Mouse (Mus musculus) MEL (cell line): ENCODE measurements at regions not wholly inside any gene's neighbourhood (a gene's known extent, or its start where the extent isn't known, plus 50 kb on each side); places are given as distances from the start of the nearest gene placed in this dataset.

ENCODE experiments used
- DNase-seq: peaks from one replicate; pipeline ENCODE4 v3.0.0; 2011; ENCODE audit warnings: low read depth, low spot score
- H3K27ac ChIP-seq: 2 replicates; pipeline ENCODE4 v1.5.1; 2012; ENCODE audit warnings: low read depth, mild to moderate bottlenecking, control low read depth, low read length, moderate library complexity; ENCODE audit not compliant: control insufficient read depth
- H3K27me3 ChIP-seq, 2 experiments: fragments of 150-350 bp in 1 of 2; sonication (generic) in 1 of 2; 2 replicates each; pipeline ENCODE4 v1.6.1; 2012; ENCODE audit warnings: low read length in 2 of 2, mild to moderate bottlenecking in 2 of 2, improper control_type of control experiment in 1 of 2, moderate library complexity in 1 of 2; ENCODE audit not compliant: insufficient read depth in 2 of 2, control insufficient read depth in 1 of 2
- H3K36me3 ChIP-seq, 2 experiments: 2 replicates each; pipeline ENCODE4 v1.6.1; 2012 to 2014; ENCODE audit warnings: low read length in 2 of 2, improper control_type of control experiment in 1 of 2, inconsistent platforms in 1 of 2, mild to moderate bottlenecking in 1 of 2; ENCODE audit not compliant: insufficient read depth in 2 of 2, control insufficient read depth in 1 of 2
- H3K4me1 ChIP-seq, 2 experiments: fragments of 150-350 bp in 1 of 2; sonication (generic) in 1 of 2; 2 replicates each; pipeline ENCODE4 v1.6.1; 2012; ENCODE audit warnings: low read length in 2 of 2, improper control_type of control experiment in 1 of 2, mild to moderate bottlenecking in 1 of 2; ENCODE audit not compliant: insufficient read depth in 2 of 2, control insufficient read depth in 1 of 2
- H3K4me3 ChIP-seq, 2 experiments: fragments of 150-350 bp in 1 of 2; sonication (generic) in 1 of 2; 2 replicates each; pipeline ENCODE4 v1.5.1; 2012; ENCODE audit warnings: low read depth in 2 of 2, low read length in 2 of 2, mild to moderate bottlenecking in 2 of 2, moderate library complexity in 2 of 2, control low read depth in 1 of 2, improper control_type of control experiment in 1 of 2; ENCODE audit not compliant: control insufficient read depth in 1 of 2, insufficient read depth in 1 of 2
- H3K79me2 ChIP-seq: 2 replicates; pipeline ENCODE4 v1.6.1; 2012; ENCODE audit warnings: mild to moderate bottlenecking, low read length, moderate library complexity; ENCODE audit not compliant: control insufficient read depth, poor library complexity, insufficient read depth
- H3K9ac ChIP-seq: 2 replicates; pipeline ENCODE4 v1.6.1; 2012; ENCODE audit warnings: low read depth, mild to moderate bottlenecking, control low read depth, low read length, moderate library complexity; ENCODE audit not compliant: control insufficient read depth, poor library complexity, severe bottlenecking
- H3K9me3 ChIP-seq: fragments of 150-350 bp; sonication (generic); replicated peaks from 2 replicates; pipeline ENCODE4 v1.6.1; 2012; ENCODE audit warnings: mild to moderate bottlenecking, low read length, improper control_type of control experiment, moderate library complexity; ENCODE audit not compliant: insufficient read depth
- BHLHE40 ChIP-seq: IDR thresholded peaks from 2 replicates; pipeline ENCODE4 v1.6.1; 2012; ENCODE audit warnings: low read depth, mild to moderate bottlenecking, inconsistent platforms, low read length, improper control_type of control experiment, borderline replicate concordance
- CHD1 ChIP-seq: IDR thresholded peaks from 2 replicates; pipeline ENCODE4 v1.6.1; 2012; ENCODE audit warnings: low read depth, mild to moderate bottlenecking, inconsistent platforms, low read length, improper control_type of control experiment
- CHD2 ChIP-seq: IDR thresholded peaks from 2 replicates; pipeline ENCODE4 v1.6.1; 2011; ENCODE audit warnings: low read length, improper control_type of control experiment
- CTCF ChIP-seq, 3 experiments: IDR thresholded peaks in 2 of 3; conservative IDR thresholded peaks in 1 of 3; 2 replicates each; pipeline ENCODE4 v1.5.1; 2011 to 2012; ENCODE audit warnings: low read length in 3 of 3, low read depth in 2 of 3, mild to moderate bottlenecking in 2 of 3, improper control_type of control experiment in 1 of 3, inconsistent platforms in 1 of 3, mixed read lengths in 1 of 3, moderate library complexity in 1 of 3; ENCODE audit not compliant: control insufficient read depth in 1 of 3, insufficient read depth in 1 of 3, poor library complexity in 1 of 3, severe bottlenecking in 1 of 3
- ETS1 ChIP-seq: IDR thresholded peaks from 2 replicates; pipeline ENCODE4 v1.6.1; 2012; ENCODE audit warnings: low read depth, mild to moderate bottlenecking, inconsistent platforms, low read length, improper control_type of control experiment, moderate library complexity
- GABPA ChIP-seq: IDR thresholded peaks from 2 replicates; pipeline ENCODE4 v1.6.1; 2012; ENCODE audit warnings: low read depth, mild to moderate bottlenecking, inconsistent platforms, low read length, improper control_type of control experiment, moderate library complexity
- HCFC1 ChIP-seq: IDR thresholded peaks from 2 replicates; pipeline ENCODE4 v1.6.1; 2012; ENCODE audit warnings: low read depth, mild to moderate bottlenecking, inconsistent platforms, low read length, improper control_type of control experiment, moderate library complexity
- MAFK ChIP-seq: IDR thresholded peaks from 2 replicates; pipeline ENCODE4 v1.6.1; 2011; ENCODE audit warnings: low read depth, mild to moderate bottlenecking, low read length, improper control_type of control experiment, borderline replicate concordance
- MAX ChIP-seq: IDR thresholded peaks from 2 replicates; pipeline ENCODE4 v1.6.1; 2011; ENCODE audit warnings: low read length, improper control_type of control experiment
- MEF2A ChIP-seq: IDR thresholded peaks from 2 replicates; pipeline ENCODE4 v1.6.1; 2014; ENCODE audit warnings: low read depth, mild to moderate bottlenecking, inconsistent platforms, low read length, improper control_type of control experiment; ENCODE audit not compliant: poor library complexity, insufficient replicate concordance, severe bottlenecking; ENCODE audit errors: extremely low read depth
- MYB ChIP-seq: IDR thresholded peaks from 2 replicates; pipeline ENCODE4 v1.6.1; 2011; ENCODE audit warnings: mild to moderate bottlenecking, low read depth, low read length, improper control_type of control experiment
- NRF1 ChIP-seq: IDR thresholded peaks from 2 replicates; pipeline ENCODE4 v1.6.1; 2014; ENCODE audit warnings: low read depth, mild to moderate bottlenecking, inconsistent platforms, low read length, improper control_type of control experiment, moderate library complexity; ENCODE audit not compliant: poor library complexity, insufficient read depth, severe bottlenecking
- POLR2A ChIP-seq, 2 experiments: IDR thresholded peaks; 2 replicates each; pipeline ENCODE4 v1.6.1; 2011 to 2012; ENCODE audit warnings: low read length in 2 of 2, mild to moderate bottlenecking in 2 of 2, control low read depth in 1 of 2, improper control_type of control experiment in 1 of 2, low read depth in 1 of 2, moderate library complexity in 1 of 2; ENCODE audit not compliant: control insufficient read depth in 1 of 2, insufficient read depth in 1 of 2, poor library complexity in 1 of 2
- RAD21 ChIP-seq: IDR thresholded peaks from 2 replicates; pipeline ENCODE4 v1.6.1; 2011; ENCODE audit warnings: mild to moderate bottlenecking, low read depth, low read length, improper control_type of control experiment
- SIN3A ChIP-seq: IDR thresholded peaks from 2 replicates; pipeline ENCODE4 v1.6.1; 2012; ENCODE audit warnings: low read length, improper control_type of control experiment, inconsistent platforms
- SMC3 ChIP-seq: IDR thresholded peaks from 2 replicates; pipeline ENCODE4 v1.6.1; 2011; ENCODE audit warnings: low read depth, low read length, improper control_type of control experiment
- TAL1 ChIP-seq: IDR thresholded peaks from 2 replicates; pipeline ENCODE4 v1.6.1; 2012; ENCODE audit warnings: mild to moderate bottlenecking, inconsistent platforms, low read length, moderate library complexity, mixed read lengths
- TBP ChIP-seq: IDR thresholded peaks from 2 replicates; pipeline ENCODE4 v1.8.0; 2011; ENCODE audit warnings: low read depth, low read length, improper control_type of control experiment
- UBTF ChIP-seq: IDR thresholded peaks from 2 replicates; pipeline ENCODE4 v1.6.1; 2012; ENCODE audit warnings: low read depth, mild to moderate bottlenecking, inconsistent platforms, low read length, improper control_type of control experiment, moderate library complexity, borderline replicate concordance; ENCODE audit not compliant: insufficient read depth
- ZC3H11A ChIP-seq: IDR thresholded peaks from 2 replicates; pipeline ENCODE4 v1.6.1; 2012; ENCODE audit warnings: low read depth, mild to moderate bottlenecking, inconsistent platforms, low read length, improper control_type of control experiment
- ZKSCAN1 ChIP-seq: IDR thresholded peaks from 2 replicates; pipeline ENCODE4 v1.6.1; 2012; ENCODE audit warnings: low read depth, mild to moderate bottlenecking, inconsistent platforms, low read length, improper control_type of control experiment, moderate library complexity
- ZMIZ1 ChIP-seq: IDR thresholded peaks from 2 replicates; pipeline ENCODE4 v1.6.1; 2012; ENCODE audit warnings: low read depth, mild to moderate bottlenecking, inconsistent platforms, low read length, improper control_type of control experiment, moderate library complexity

DNA sequence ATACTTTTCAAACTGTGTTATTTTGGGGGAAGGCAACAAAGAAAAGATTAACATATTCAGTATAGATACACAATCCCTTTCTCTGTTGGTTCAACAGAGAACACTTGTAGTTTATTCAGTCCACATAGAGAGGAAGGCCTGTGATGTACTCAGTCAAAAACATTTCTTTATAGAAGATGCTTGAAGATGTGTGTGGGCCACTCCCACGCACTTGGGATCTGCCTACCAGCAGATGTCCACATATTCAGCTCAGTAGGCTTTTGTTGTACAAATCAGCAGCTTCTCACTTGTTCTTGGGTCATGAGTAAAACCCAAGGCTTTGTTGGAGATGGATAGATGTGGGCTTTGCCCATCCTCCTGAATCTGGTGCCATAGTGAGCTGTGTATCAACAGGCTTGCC lies 239.6 kb upstream of the Pdzrn3 start:
- Histone ChIP-seq H3K36me3 (no peaks in the 10 kb centered on the region), H3K9me3 (no peaks in the 10 kb centered on the region)
- no peak for TF ChIP-seq ZC3H11A
- no peak for TF ChIP-seq MYB
- TF ChIP-seq MAFK: no peak
- TF ChIP-seq POLR2A (IDR thresholded peaks at IDR 0.05; ENCODE audit: control insufficient read depth in 1 of 2, insufficient read depth in 1 of 2, low read depth in 1 of 2, low read length in 2 of 2, poor library complexity in 1 of 2): no peak
- TF ChIP-seq, all 39 proteins: peak for 0
- Histone ChIP-seq H3K27ac (no peak overlapping the region), H3K27me3 (no peaks in the 10 kb centered on the region), H3K79me2 (no peaks in the 10 kb centered on the region), H3K4me1 (no peaks in the 10 kb centered on the region), H3K4me3 (no peak overlapping the region), H3K9ac (no peak overlapping the region)
- DNase-seq: no peak

DNA sequence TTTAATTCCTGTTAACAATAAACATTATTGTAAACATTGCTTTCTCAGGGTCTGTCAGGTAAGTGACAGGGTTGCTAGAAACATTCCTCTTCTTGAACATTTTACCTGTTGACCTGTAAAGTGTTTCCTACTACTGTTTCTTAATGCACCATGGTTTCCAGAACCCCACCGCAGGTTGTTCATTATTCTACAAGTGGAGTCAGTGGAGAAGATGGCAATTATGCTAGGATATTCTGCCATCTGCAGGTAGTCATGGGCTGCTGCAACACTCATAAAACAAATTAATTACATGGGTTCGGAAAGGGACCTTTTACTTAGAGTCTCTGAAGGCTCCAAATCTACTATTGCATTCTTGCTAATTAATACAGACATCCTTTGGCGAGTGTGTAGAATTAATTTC lies 239.1 kb upstream of the Pdzrn3 start:
- H3K4me3 ChIP-seq: no peak overlapping the region
- H3K27me3 ChIP-seq: no peaks in the 10 kb centered on the region
- H3K79me2 ChIP-seq: no peaks in the 10 kb centered on the region
- no peaks in the 10 kb centered on the region for H3K4me1 ChIP-seq
- no peak overlapping the region for H3K27ac ChIP-seq
- peak; percentile 7 for DNase-seq
- H3K36me3 ChIP-seq: no peaks in the 10 kb centered on the region
- H3K9ac ChIP-seq: no peak overlapping the region
- TF ChIP-seq CTCF (IDR thresholded peaks at IDR 0.05 in 2 of 3, conservative IDR thresholded peaks at IDR 0.05 in 1 of 3; ENCODE audit: control insufficient read depth in 1 of 3, insufficient read depth in 1 of 3, low read depth in 2 of 3, low read length in 3 of 3, poor library complexity in 1 of 3, severe bottlenecking in 1 of 3): peak in 2 of 3 experiments; percentile 4 to 48; a peak in 2 of 6 replicates
- no peak for TF ChIP-seq GABPA
- TF ChIP-seq RAD21: peak; percentile 49
- peak; percentile 45 for TF ChIP-seq SMC3
- 0 out of 2 replicates have a peak, but pooled peaks have one; percentile 11 for TF ChIP-seq ZC3H11A
- TF ChIP-seq, all 39 proteins: peak for 4
- no peaks in the 10 kb centered on the region for H3K9me3 ChIP-seq

DNA sequence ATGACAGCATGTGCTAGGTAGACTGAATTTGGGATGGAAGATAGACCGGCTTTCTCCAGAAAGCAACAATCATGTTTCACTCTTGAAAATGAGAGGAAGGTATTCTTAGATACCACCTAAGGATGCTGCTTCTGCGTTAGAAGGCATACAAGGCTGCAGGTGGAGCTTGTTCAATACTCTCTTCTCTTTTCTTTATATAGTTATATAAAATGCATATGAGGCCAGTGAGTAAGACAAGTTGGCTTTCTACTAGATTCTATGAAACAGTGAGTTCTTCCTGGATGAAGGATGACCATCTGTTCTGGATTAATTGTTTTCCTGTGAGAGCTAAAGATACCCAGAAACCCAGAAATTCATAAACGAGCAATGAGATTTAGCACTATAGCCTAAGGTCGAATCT lies 231.3 kb upstream of the Pdzrn3 start:
- no peak overlapping the region for H3K9ac ChIP-seq
- DNase-seq: no peak

More for the DNA sequence above, 231.3 kb upstream of the Pdzrn3 start:
- Histone ChIP-seq H3K79me2 (no peaks in the 10 kb centered on the region), H3K27ac (no peak overlapping the region), H3K4me1 (no peaks in the 10 kb centered on the region), H3K36me3 (no peaks in the 10 kb centered on the region), H3K27me3 (no peaks in the 10 kb centered on the region), H3K4me3 (no peak overlapping the region), H3K9me3 (no peaks in the 10 kb centered on the region)
- TF ChIP-seq MAX (no peak), CHD1 (no peak), NRF1 (no peak), ZKSCAN1 (no peak), TBP (no peak), UBTF (no peak), RAD21 (no peak), MYB (no peak), SIN3A (no peak), BHLHE40 (no peak), HCFC1 (no peak), ETS1 (no peak), CHD2 (no peak), ZMIZ1 (no peak), POLR2A (IDR thresholded peaks at IDR 0.05; ENCODE audit: control insufficient read depth in 1 of 2, insufficient read depth in 1 of 2, low read depth in 1 of 2, low read length in 2 of 2, poor library complexity in 1 of 2) (no peak), MEF2A (no peak), TAL1 (no peak)
- TF ChIP-seq, all 39 proteins: peak for 0
